Comparison of ENCODE assay signal across 7 mouse cellular contexts in the genomic region with DNA sequence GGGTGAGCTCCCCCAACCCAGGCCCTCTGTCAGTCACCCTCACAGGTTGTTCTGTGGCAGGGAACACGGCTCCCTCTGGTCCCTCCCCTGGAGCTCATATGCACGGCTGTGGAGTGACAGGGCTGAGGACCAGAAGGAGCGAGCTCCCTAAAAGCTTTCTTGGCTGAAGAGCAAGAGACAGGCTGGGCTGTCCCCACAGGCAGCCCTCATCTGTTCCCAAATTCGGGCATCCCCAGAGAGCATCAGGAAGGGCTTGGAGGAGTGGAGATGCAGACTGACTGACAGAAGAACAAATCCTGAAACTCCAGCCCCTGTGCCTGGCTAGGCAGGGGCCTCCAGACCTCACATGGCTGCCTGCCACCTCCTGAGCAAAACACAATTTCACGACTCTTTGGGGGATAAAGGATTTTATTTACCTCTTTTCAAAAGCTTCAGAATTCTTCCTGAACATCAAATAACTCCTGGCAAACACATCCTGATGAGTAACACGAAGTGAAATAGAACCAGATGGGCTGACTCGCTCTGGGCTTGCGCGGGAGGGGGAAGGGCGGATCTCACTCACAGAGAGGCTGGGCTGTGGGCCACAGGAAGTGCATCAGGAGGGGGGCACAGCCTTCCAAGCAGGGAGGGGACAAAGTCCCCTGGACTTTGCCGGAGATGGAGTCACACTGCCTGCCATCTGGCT.
DNase-seq lines count a peak whose midpoint lies in the region; ATAC-seq lines count a peak whose summit lies in the region.

No protein-coding gene starts in this region.

- H3K27ac ChIP-seq in liver, embryonic 13.5 days = peak overlapping the region; percentile 25
- H3K27ac ChIP-seq in neural tube, embryonic 14.5 days (ENCODE audit: low read depth, low read length) = peak overlapping the region; percentile 66

- no peak overlapping the region for H3K4me3 ChIP-seq in liver, embryonic 13.5 days (replicated peaks)
- H3K4me3 ChIP-seq in neural tube, embryonic 14.5 days (ENCODE audit: low read depth, low read length) = no peak overlapping the region

- peak overlapping the region; percentile 38 for H3K4me2 ChIP-seq in liver, embryonic 13.5 days
- H3K4me2 ChIP-seq in neural tube, embryonic 14.5 days (ENCODE audit: low read depth, low read length) = peak overlapping the region; percentile 17; the same call in 1 of the 2 replicates

- WGBS in liver, embryonic 13.5 days (ENCODE audit: insufficient replicate concordance) = 14% methylated on average over 11 of the region's 11 CpGs
- WGBS in neural tube, embryonic 14.5 days = 8% methylated on average over 11 of the region's 11 CpGs

- ATAC-seq in liver, embryonic 13.5 days (ENCODE audit: low read depth) = peak; percentile 72
- ATAC-seq in neural tube, embryonic 14.5 days (ENCODE audit: low read depth) = peak; percentile 88

- peaks cover 25% of the 10 kb centered on the region for H3K4me1 ChIP-seq in liver, embryonic 13.5 days (replicated peaks)
- H3K4me1 ChIP-seq in neural tube, embryonic 14.5 days (ENCODE audit: control insufficient read depth, insufficient read depth, low read length) = peaks cover 14% of the 10 kb centered on the region

- no peaks in the 10 kb centered on the region for H3K9me3 ChIP-seq in liver, embryonic 13.5 days (replicated peaks)
- no peaks in the 10 kb centered on the region for H3K9me3 ChIP-seq in neural tube, embryonic 14.5 days (ENCODE audit: control insufficient read depth, low read length)

- intact Hi-C loops in heart, postnatal 25 days (cut with DNase I) = loop anchor here (5.0 kb wide), 2 partner anchors 151 to 236 kb away; no protein-coding TSS in a partner anchor

- H3K27me3 ChIP-seq in liver, embryonic 13.5 days = no peaks in the 10 kb centered on the region
- no peaks in the 10 kb centered on the region for H3K27me3 ChIP-seq in neural tube, embryonic 14.5 days (ENCODE audit: control insufficient read depth, insufficient read depth, low read length)

- H3K36me3 ChIP-seq in liver, embryonic 13.5 days = no peaks in the 10 kb centered on the region
- H3K36me3 ChIP-seq in neural tube, embryonic 14.5 days (ENCODE audit: control insufficient read depth, insufficient read depth, low read length) = no peaks in the 10 kb centered on the region

- no peak overlapping the region for H3K9ac ChIP-seq in liver, embryonic 13.5 days
- H3K9ac ChIP-seq in neural tube, embryonic 14.5 days (replicated peaks; ENCODE audit: low read depth, low read length) = 0 out of 2 replicates have a peak overlapping the region, but pooled peaks have one; percentile 25

- DNase-seq in cerebellum, adult 9-10 months = peak; percentile 86
- peak; percentile 79 for DNase-seq in forelimb bud, embryonic 11.5 days (ENCODE audit: low read depth, low spot score)
- peak; percentile 89 for DNase-seq in heart, postnatal 25 days (ENCODE audit: low spot score)
- DNase-seq in layer of hippocampus, adult 11-12 months (ENCODE audit: low spot score) = peak; percentile 91
- DNase-seq in liver, embryonic 13.5 days = no peak
- peak; percentile 43 for DNase-seq in thymus, postnatal 25 days
